Mouse (Mus musculus): ENCODE results near the gene Fhad1. TPM values are rescaled to one million over a fixed set of nuclear protein-coding genes. Genes with fewer than 3 reads are reported as not detected.

Fhad1 gene
- total and polyA plus RNA-seq, 3 experiments = 4.8 to 8.6 (median 5.5) TPM

GRCm38 (mm10) chr4:141845999-141846398 is 168.9 kb downstream of the Fhad1 start, which contains the start of gene Ctrc (continued):
- no peak for TF ChIP-seq MYC (IDR thresholded peaks at IDR 0.05; ENCODE audit: low read depth, low read length)

Other genes starting within 250 kb of the Fhad1 start
- gene Dnajc16, start 224.2 kb downstream of the Fhad1 start, total RNA-seq (2012; rRNA removed) = 3.9 and 5.9 TPM in 2 replicates
- gene Dnajc16, start 224.2 kb downstream of the Fhad1 start, total RNA-seq (2014; rRNA removed) = 3.1 and 3.8 TPM in 2 replicates
- 6.7 and 7.4 TPM in 2 replicates for gene Dnajc16, start 224.2 kb downstream of the Fhad1 start, polyA plus RNA-seq (2012; ENCODE audit: insufficient read length, low read depth)
- 11.3 and 15.3 TPM in 2 replicates for gene Casp9, start 221.5 kb downstream of the Fhad1 start, total RNA-seq (2012; rRNA removed)
- 3.7 and 5.2 TPM in 2 replicates for gene Casp9, start 221.5 kb downstream of the Fhad1 start, total RNA-seq (2014; rRNA removed)
- 14.5 and 15.1 TPM in 2 replicates for gene Casp9, start 221.5 kb downstream of the Fhad1 start, polyA plus RNA-seq (2012; ENCODE audit: insufficient read length, low read depth)
- 1.0 and 2.6 TPM in 2 replicates for gene Cela2a, start 188.9 kb downstream of the Fhad1 start, total RNA-seq (2012; rRNA removed)
- gene Cela2a, start 188.9 kb downstream of the Fhad1 start, total RNA-seq (2014; rRNA removed) = 0.23 and 0.30 TPM in 2 replicates
- 0.30 and 0.43 TPM in 2 replicates for gene Cela2a, start 188.9 kb downstream of the Fhad1 start, polyA plus RNA-seq (2012; ENCODE audit: insufficient read length, low read depth)
- gene Ctrc, start 168.7 kb downstream of the Fhad1 start, total RNA-seq (2012; rRNA removed) = not detected in 2 replicates
- not detected in 2 replicates for gene Ctrc, start 168.7 kb downstream of the Fhad1 start, total RNA-seq (2014; rRNA removed)
- gene Ctrc, start 168.7 kb downstream of the Fhad1 start, polyA plus RNA-seq (2012; ENCODE audit: insufficient read length, low read depth) = not detected in 2 replicates
- 43.8 and 51.5 TPM in 2 replicates for gene Efhd2, start 140.2 kb downstream of the Fhad1 start, total RNA-seq (2012; rRNA removed)
- gene Efhd2, start 140.2 kb downstream of the Fhad1 start, total RNA-seq (2014; rRNA removed) = 34.7 and 44.1 TPM in 2 replicates
- gene Efhd2, start 140.2 kb downstream of the Fhad1 start, polyA plus RNA-seq (2012; ENCODE audit: insufficient read length, low read depth) = 132 and 143 TPM in 2 replicates
- gene Tmem51, start 69.2 kb upstream of the Fhad1 start, total RNA-seq (2012; rRNA removed) = 1.1 and 1.4 TPM in 2 replicates
- gene Tmem51, start 69.2 kb upstream of the Fhad1 start, total RNA-seq (2014; rRNA removed) = 6.6 and 8.0 TPM in 2 replicates
- gene Tmem51, start 69.2 kb upstream of the Fhad1 start, polyA plus RNA-seq (2012; ENCODE audit: insufficient read length, low read depth) = 8.0 and 8.5 TPM in 2 replicates
- 3.7 and 4.2 TPM in 2 replicates for gene Kazn, start 224.3 kb upstream of the Fhad1 start, total RNA-seq (2012; rRNA removed)
- gene Kazn, start 224.3 kb upstream of the Fhad1 start, total RNA-seq (2014; rRNA removed) = 1.3 and 2.0 TPM in 2 replicates
- gene Kazn, start 224.3 kb upstream of the Fhad1 start, polyA plus RNA-seq (2012; ENCODE audit: insufficient read length, low read depth) = 9.4 and 9.7 TPM in 2 replicates